Mouse (Mus musculus): ENCODE measurements at regions not wholly inside any gene's neighbourhood (a gene's known extent, or its start where the extent isn't known, plus 50 kb on each side); places are given as distances from the start of the nearest gene placed in this dataset.

GRCm38 (mm10) chr2:40522536-40522935 is 1296.3 kb upstream of the Ppp6c start:
- DNase-seq (ENCODE audit: low spot score) (no peak), ATAC-seq (replicated peaks; ENCODE audit: insufficient number of reproducible peaks, low FRiP score, low TSS enrichment, low read depth) (no peak)
- no peak overlapping the region for H3K9ac ChIP-seq (replicated peaks; ENCODE audit: low read length)
- H3K27me3 ChIP-seq (ENCODE audit: control insufficient read depth, insufficient read depth, low read length) = no peaks in the 10 kb centered on the region
- H3K27ac ChIP-seq (replicated peaks; ENCODE audit: low read depth, low read length) = no peak overlapping the region
- no peak overlapping the region for H3K4me2 ChIP-seq (ENCODE audit: low read depth, low read length)
- no peak overlapping the region for H3K4me3 ChIP-seq (ENCODE audit: low read depth, low read length)
- 88% methylated on average over 9 of the region's 9 CpGs for WGBS
- H3K9me3 ChIP-seq (replicated peaks; ENCODE audit: control insufficient read depth, low read length) = no peaks in the 10 kb centered on the region
- no peaks in the 10 kb centered on the region for H3K4me1 ChIP-seq (ENCODE audit: control insufficient read depth, insufficient read depth, low read length)
- no peaks in the 10 kb centered on the region for H3K36me3 ChIP-seq (replicated peaks; ENCODE audit: control insufficient read depth, insufficient read depth, low read depth, low read length)

GRCm38 (mm10) chr2:40510594-40511304 is 1284.5 kb upstream of the Ppp6c start:
- H3K27ac ChIP-seq (replicated peaks; ENCODE audit: low read depth, low read length) = no peak overlapping the region
- no peak overlapping the region for H3K4me3 ChIP-seq (ENCODE audit: low read depth, low read length)
- H3K4me1 ChIP-seq (ENCODE audit: control insufficient read depth, insufficient read depth, low read length) = no peaks in the 10 kb centered on the region
- no peak overlapping the region for H3K4me2 ChIP-seq (ENCODE audit: low read depth, low read length)
- WGBS = 72% methylated on average over 3 of the region's 3 CpGs
- H3K36me3 ChIP-seq (replicated peaks; ENCODE audit: control insufficient read depth, insufficient read depth, low read depth, low read length) = no peaks in the 10 kb centered on the region
- no peak overlapping the region for H3K9ac ChIP-seq (replicated peaks; ENCODE audit: low read length)
- no peaks in the 10 kb centered on the region for H3K9me3 ChIP-seq (replicated peaks; ENCODE audit: control insufficient read depth, low read length)
- ATAC-seq (replicated peaks; ENCODE audit: insufficient number of reproducible peaks, low FRiP score, low TSS enrichment, low read depth) = no peak
- no peak for DNase-seq (ENCODE audit: low spot score)
- no peaks in the 10 kb centered on the region for H3K27me3 ChIP-seq (ENCODE audit: control insufficient read depth, insufficient read depth, low read length)

- H3K36me3 ChIP-seq (replicated peaks; ENCODE audit: control insufficient read depth, insufficient read depth, low read depth, low read length) = no peaks in the 10 kb centered on the region
- no peaks in the 10 kb centered on the region for H3K27me3 ChIP-seq (ENCODE audit: control insufficient read depth, insufficient read depth, low read length)
- H3K4me3 ChIP-seq (ENCODE audit: low read depth, low read length) = no peak overlapping the region
- H3K4me1 ChIP-seq (ENCODE audit: control insufficient read depth, insufficient read depth, low read length) = no peaks in the 10 kb centered on the region
- H3K27ac ChIP-seq (replicated peaks; ENCODE audit: low read depth, low read length) = no peak overlapping the region
- DNase-seq (ENCODE audit: low spot score) = peak; percentile 2
- ATAC-seq (replicated peaks; ENCODE audit: insufficient number of reproducible peaks, low FRiP score, low TSS enrichment, low read depth) = no peak
- H3K9me3 ChIP-seq (replicated peaks; ENCODE audit: control insufficient read depth, low read length) = no peaks in the 10 kb centered on the region
- WGBS = 75% methylated on average over 2 of the region's 2 CpGs
- H3K9ac ChIP-seq (replicated peaks; ENCODE audit: low read length) = no peak overlapping the region
- H3K4me2 ChIP-seq (ENCODE audit: low read depth, low read length) = no peak overlapping the region
These were observed 1252.8 kb upstream of the Ppp6c start for GRCm38 (mm10) chr2:40478747-40479662.

- H3K27ac ChIP-seq (replicated peaks; ENCODE audit: low read depth, low read length) = no peak overlapping the region
- H3K4me2 ChIP-seq (ENCODE audit: low read depth, low read length) = no peak overlapping the region
- no peak overlapping the region for H3K9ac ChIP-seq (replicated peaks; ENCODE audit: low read length)
- no peaks in the 10 kb centered on the region for H3K4me1 ChIP-seq (ENCODE audit: control insufficient read depth, insufficient read depth, low read length)
- no peak overlapping the region for H3K4me3 ChIP-seq (ENCODE audit: low read depth, low read length)
- no peaks in the 10 kb centered on the region for H3K9me3 ChIP-seq (replicated peaks; ENCODE audit: control insufficient read depth, low read length)
- no peaks in the 10 kb centered on the region for H3K36me3 ChIP-seq (replicated peaks; ENCODE audit: control insufficient read depth, insufficient read depth, low read depth, low read length)
- DNase-seq (ENCODE audit: low spot score) (no peak), ATAC-seq (replicated peaks; ENCODE audit: insufficient number of reproducible peaks, low FRiP score, low TSS enrichment, low read depth) (no peak)
- no peaks in the 10 kb centered on the region for H3K27me3 ChIP-seq (ENCODE audit: control insufficient read depth, insufficient read depth, low read length)
These were observed 1251.2 kb upstream of the Ppp6c start for GRCm38 (mm10) chr2:40477414-40477813.

- no peak overlapping the region for H3K27ac ChIP-seq (replicated peaks; ENCODE audit: low read depth, low read length)
- H3K27me3 ChIP-seq (ENCODE audit: control insufficient read depth, insufficient read depth, low read length) = no peaks in the 10 kb centered on the region
- H3K4me3 ChIP-seq (ENCODE audit: low read depth, low read length) = no peak overlapping the region
- H3K9ac ChIP-seq (replicated peaks; ENCODE audit: low read length) = no peak overlapping the region
- H3K36me3 ChIP-seq (replicated peaks; ENCODE audit: control insufficient read depth, insufficient read depth, low read depth, low read length) = no peaks in the 10 kb centered on the region
- ATAC-seq (replicated peaks; ENCODE audit: insufficient number of reproducible peaks, low FRiP score, low TSS enrichment, low read depth) (no peak), DNase-seq (ENCODE audit: low spot score) (no peak)
- H3K4me1 ChIP-seq (ENCODE audit: control insufficient read depth, insufficient read depth, low read length) = no peaks in the 10 kb centered on the region
- H3K4me2 ChIP-seq (ENCODE audit: low read depth, low read length) = no peak overlapping the region
- H3K9me3 ChIP-seq (replicated peaks; ENCODE audit: control insufficient read depth, low read length) = no peaks in the 10 kb centered on the region
These were observed 1230.1 kb upstream of the Ppp6c start for GRCm38 (mm10) chr2:40456374-40456773.

- H3K4me3 ChIP-seq (ENCODE audit: low read depth, low read length) = no peak overlapping the region
- no peaks in the 10 kb centered on the region for H3K27me3 ChIP-seq (ENCODE audit: control insufficient read depth, insufficient read depth, low read length)
- H3K4me2 ChIP-seq (ENCODE audit: low read depth, low read length) = no peak overlapping the region
- no peak overlapping the region for H3K9ac ChIP-seq (replicated peaks; ENCODE audit: low read length)
- DNase-seq (ENCODE audit: low spot score) = no peak
- no peak overlapping the region for H3K27ac ChIP-seq (replicated peaks; ENCODE audit: low read depth, low read length)
- no peaks in the 10 kb centered on the region for H3K36me3 ChIP-seq (replicated peaks; ENCODE audit: control insufficient read depth, insufficient read depth, low read depth, low read length)
- H3K4me1 ChIP-seq (ENCODE audit: control insufficient read depth, insufficient read depth, low read length) = no peaks in the 10 kb centered on the region
- H3K9me3 ChIP-seq (replicated peaks; ENCODE audit: control insufficient read depth, low read length) = no peaks in the 10 kb centered on the region
- no peak for ATAC-seq (replicated peaks; ENCODE audit: insufficient number of reproducible peaks, low FRiP score, low TSS enrichment, low read depth)
- WGBS = 92% methylated on average over 3 of the region's 3 CpGs
These were observed 1206.7 kb upstream of the Ppp6c start for GRCm38 (mm10) chr2:40432821-40433490.

- H3K27ac ChIP-seq (replicated peaks; ENCODE audit: low read depth, low read length) = no peak overlapping the region
- H3K4me2 ChIP-seq (ENCODE audit: low read depth, low read length) = no peak overlapping the region
- no peaks in the 10 kb centered on the region for H3K4me1 ChIP-seq (ENCODE audit: control insufficient read depth, insufficient read depth, low read length)
- no peaks in the 10 kb centered on the region for H3K36me3 ChIP-seq (replicated peaks; ENCODE audit: control insufficient read depth, insufficient read depth, low read depth, low read length)
- no peak overlapping the region for H3K9ac ChIP-seq (replicated peaks; ENCODE audit: low read length)
- no peak for ATAC-seq (replicated peaks; ENCODE audit: insufficient number of reproducible peaks, low FRiP score, low TSS enrichment, low read depth)
- no peaks in the 10 kb centered on the region for H3K9me3 ChIP-seq (replicated peaks; ENCODE audit: control insufficient read depth, low read length)
- H3K27me3 ChIP-seq (ENCODE audit: control insufficient read depth, insufficient read depth, low read length) = no peaks in the 10 kb centered on the region
- 78% methylated on average over 2 of the region's 2 CpGs for WGBS
- H3K4me3 ChIP-seq (ENCODE audit: low read depth, low read length) = no peak overlapping the region
- DNase-seq (ENCODE audit: low spot score) = no peak
These were observed 1205.1 kb upstream of the Ppp6c start for GRCm38 (mm10) chr2:40431335-40431734.

GRCm38 (mm10) chr2:40402418-40402817 is 1176.2 kb upstream of the Ppp6c start:
- Histone ChIP-seq H3K27ac (replicated peaks; ENCODE audit: low read depth, low read length) (no peak overlapping the region), H3K4me3 (ENCODE audit: low read depth, low read length) (no peak overlapping the region), H3K4me2 (ENCODE audit: low read depth, low read length) (no peak overlapping the region), H3K4me1 (ENCODE audit: control insufficient read depth, insufficient read depth, low read length) (no peaks in the 10 kb centered on the region), H3K9me3 (replicated peaks; ENCODE audit: control insufficient read depth, low read length) (no peaks in the 10 kb centered on the region), H3K27me3 (ENCODE audit: control insufficient read depth, insufficient read depth, low read length) (no peaks in the 10 kb centered on the region), H3K9ac (replicated peaks; ENCODE audit: low read length) (no peak overlapping the region), H3K36me3 (replicated peaks; ENCODE audit: control insufficient read depth, insufficient read depth, low read depth, low read length) (no peaks in the 10 kb centered on the region)
- 87% methylated on average over 2 of the region's 2 CpGs for WGBS
- no peak for ATAC-seq (replicated peaks; ENCODE audit: insufficient number of reproducible peaks, low FRiP score, low TSS enrichment, low read depth)
- DNase-seq (ENCODE audit: low spot score) = no peak

All from embryonic facial prominence, embryonic 11.5 days (tissue).